Mouse (Mus musculus) kidney, postnatal 0 days (tissue): ENCODE measurements at regions not wholly inside any gene's neighbourhood (a gene's known extent, or its start where the extent isn't known, plus 50 kb on each side); places are given as distances from the start of the nearest gene placed in this dataset.
"Not testable (repeated sequence)": the region's sequence is repeated elsewhere in the genome, so short reads cannot be mapped to it uniquely, and the experiment has no call there.

Experiments used
- ATAC-seq: fragments of 200-750 bp; cut with Nextera tagmentation; replicated peaks from 2 replicates; pipeline ENCODE4 v1.8.0; 2017; ENCODE audit warnings: low read depth, moderate number of reproducible peaks, moderate TSS enrichment, moderate library complexity; ENCODE audit not compliant: low FRiP score
- DNase-seq: peaks from one replicate; pipeline ENCODE4 v3.0.0-alpha.2; 2016; ENCODE audit warnings: low spot score
- H3K27ac ChIP-seq: fragments of 300-500 bp; sonication (generic); 2 replicates; pipeline ENCODE4 v1.5.1; 2014; ENCODE audit warnings: mild to moderate bottlenecking
- H3K27me3 ChIP-seq: fragments of 300-500 bp; sonication (generic); 2 replicates; pipeline ENCODE4 v1.6.1; 2014; ENCODE audit warnings: low read length, mixed read lengths; ENCODE audit not compliant: insufficient read depth
- H3K36me3 ChIP-seq: fragments of 300-500 bp; sonication (generic); 2 replicates; pipeline ENCODE4 v1.6.1; 2014; ENCODE audit warnings: low read length, mixed read lengths; ENCODE audit not compliant: insufficient read depth
- H3K4me1 ChIP-seq: fragments of 300-500 bp; sonication (generic); replicated peaks from 2 replicates; pipeline ENCODE4 v1.6.1; 2014; ENCODE audit warnings: antibody characterized with exemption, low read length, mixed read lengths; ENCODE audit not compliant: insufficient read depth
- H3K4me2 ChIP-seq: fragments of 300-500 bp; sonication (generic); 2 replicates; pipeline ENCODE4 v1.6.1; 2014; ENCODE audit warnings: mild to moderate bottlenecking, low read length, moderate library complexity, mixed read lengths
- H3K4me3 ChIP-seq: fragments of 300-500 bp; sonication (generic); replicated peaks from 2 replicates; pipeline ENCODE4 v1.5.1; 2014; ENCODE audit warnings: low read depth, low read length
- H3K9ac ChIP-seq: fragments of 300-500 bp; sonication (generic); 2 replicates; pipeline ENCODE4 v1.6.1; 2014; ENCODE audit warnings: low read depth, low read length
- H3K9me3 ChIP-seq: fragments of 300-500 bp; sonication (generic); replicated peaks from 2 replicates; pipeline ENCODE4 v1.6.1; 2016; ENCODE audit warnings: low read length, inconsistent platforms, mixed read lengths
- CTCF ChIP-seq: IDR thresholded peaks from 2 replicates; pipeline ENCODE4 v1.5.1; 2016; ENCODE audit warnings: antibody characterized with exemption, low read depth, mild to moderate bottlenecking, moderate library complexity
- WGBS: fragments of 180-500 bp; shearing (Covaris S2); extraction: QIAGEN DNeasy Blood & Tissue Kit; methylation state at CpG from one replicate; pipeline ENCODE4 v1.1.7; 2014; 5-methylcytosine and 5-hydroxymethylcytosine counted together

DNA sequence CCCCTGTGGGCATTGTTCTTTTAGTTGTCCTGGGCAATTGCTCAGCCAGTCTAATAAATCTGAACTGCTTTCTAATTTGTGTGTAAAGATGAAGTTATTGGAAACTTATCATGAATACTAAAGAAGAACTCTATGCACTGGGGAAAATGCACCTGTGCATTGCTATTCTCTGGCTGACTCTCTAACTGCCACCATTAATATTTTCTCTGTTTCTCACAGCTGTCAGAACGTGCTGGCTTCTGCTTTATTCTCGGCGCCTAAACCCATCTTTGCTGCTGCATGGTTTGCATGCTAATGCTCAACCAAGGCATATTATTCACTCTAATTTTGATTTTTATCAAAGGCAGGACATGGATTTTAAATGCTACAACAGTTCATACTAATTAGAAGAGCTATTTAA, 128.9 kb upstream of the Gm527 start:
- WGBS = 85% methylated on average over 3 of the region's 3 CpGs
- no peak for DNase-seq

DNA sequence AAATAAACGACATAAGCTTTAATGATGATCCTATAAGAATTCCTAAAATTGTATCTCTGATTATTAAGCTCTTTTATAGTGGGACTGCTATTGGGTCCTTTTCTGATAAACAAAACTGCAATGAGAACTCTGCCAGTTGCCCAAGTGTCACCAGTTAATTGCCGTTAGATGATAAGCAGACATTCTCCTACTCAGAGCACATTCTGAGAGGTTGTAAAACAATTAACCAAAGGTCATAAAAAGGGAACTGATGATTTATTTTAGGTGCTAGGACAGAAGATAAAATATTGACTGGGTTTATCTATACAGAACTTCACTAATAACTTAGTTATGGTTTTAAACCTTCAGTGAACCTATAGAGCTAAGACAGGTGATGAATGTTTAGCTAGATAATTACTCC, 109.2 kb upstream of the Gm527 start:
- H3K9ac ChIP-seq, H3K4me3 ChIP-seq, ATAC-seq, H3K9me3 ChIP-seq, DNase-seq, H3K4me2 ChIP-seq, H3K27ac ChIP-seq, H3K4me1 ChIP-seq, H3K36me3 ChIP-seq, H3K27me3 ChIP-seq: not testable (repeated sequence)
- WGBS = 61% methylated on average over 2 of the region's 2 CpGs

More for the DNA sequence above, 128.9 kb upstream of the Gm527 start:
- Histone ChIP-seq H3K27ac (no peak overlapping the region), H3K4me2 (no peak overlapping the region), H3K4me3 (no peak overlapping the region), H3K9me3 (no peaks in the 10 kb centered on the region), H3K4me1 (no peaks in the 10 kb centered on the region), H3K9ac (no peak overlapping the region), H3K36me3 (no peaks in the 10 kb centered on the region), H3K27me3 (no peaks in the 10 kb centered on the region)
- TF ChIP-seq CTCF = no peak
- ATAC-seq = no peak

DNA sequence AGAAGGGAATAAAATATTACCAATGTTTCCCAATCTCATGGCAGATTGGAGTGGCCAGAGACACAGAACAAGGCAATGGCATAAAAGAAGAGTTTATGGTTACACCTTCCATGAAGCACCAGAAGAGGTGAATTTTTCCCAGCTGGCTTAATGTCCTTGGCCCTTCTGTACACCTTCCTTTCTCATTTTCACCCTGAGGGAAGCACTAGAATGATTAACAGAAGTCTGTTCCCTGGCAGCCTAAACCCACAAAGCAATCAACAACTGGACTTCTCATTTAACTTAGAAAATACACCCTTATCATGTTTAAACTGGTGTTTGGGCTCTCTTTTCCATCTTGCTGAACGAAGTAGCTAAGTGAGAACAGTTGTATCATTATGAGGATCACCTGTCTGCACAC, 107.6 kb upstream of the Gm527 start:
- H3K36me3 ChIP-seq = no peaks in the 10 kb centered on the region
- H3K9me3 ChIP-seq = no peaks in the 10 kb centered on the region
- H3K4me1 ChIP-seq = no peaks in the 10 kb centered on the region
- H3K27ac ChIP-seq = no peak overlapping the region
- H3K4me3 ChIP-seq = no peak overlapping the region
- no peak overlapping the region for H3K4me2 ChIP-seq
- no peak for TF ChIP-seq CTCF
- H3K9ac ChIP-seq = no peak overlapping the region
- no peaks in the 10 kb centered on the region for H3K27me3 ChIP-seq
- DNase-seq (no peak), ATAC-seq (no peak)
- WGBS = 56% methylated on average over 1 of the region's 1 CpGs

DNA sequence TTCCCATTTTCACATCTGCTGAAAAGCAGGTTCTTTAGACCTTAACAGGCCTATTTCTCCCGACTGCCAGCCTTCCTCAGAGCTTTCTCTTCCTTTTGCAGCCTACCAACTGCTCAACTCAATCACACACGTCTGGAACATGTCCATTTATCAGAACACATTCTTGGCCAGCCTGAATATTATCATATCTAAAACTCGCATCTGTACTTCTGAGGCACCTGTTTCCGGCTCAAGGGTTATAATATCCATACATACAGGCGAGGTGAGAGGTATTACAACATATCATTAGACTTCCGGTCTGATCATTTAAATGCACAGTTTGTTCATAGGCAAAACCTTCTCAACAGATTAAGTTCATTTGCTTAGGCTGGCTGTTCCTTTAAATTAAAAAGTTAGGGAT, 101.8 kb upstream of the Gm527 start:
- WGBS = 70% methylated on average over 6 of the region's 6 CpGs
- H3K9me3 ChIP-seq = no peaks in the 10 kb centered on the region
- H3K9ac ChIP-seq = no peak overlapping the region
- ATAC-seq (no peak), DNase-seq (no peak)
- TF ChIP-seq CTCF = no peak
- H3K4me2 ChIP-seq = no peak overlapping the region
- no peak overlapping the region for H3K4me3 ChIP-seq
- H3K4me1 ChIP-seq = no peaks in the 10 kb centered on the region
- no peaks in the 10 kb centered on the region for H3K27me3 ChIP-seq
- no peak overlapping the region for H3K27ac ChIP-seq
- no peaks in the 10 kb centered on the region for H3K36me3 ChIP-seq

DNA sequence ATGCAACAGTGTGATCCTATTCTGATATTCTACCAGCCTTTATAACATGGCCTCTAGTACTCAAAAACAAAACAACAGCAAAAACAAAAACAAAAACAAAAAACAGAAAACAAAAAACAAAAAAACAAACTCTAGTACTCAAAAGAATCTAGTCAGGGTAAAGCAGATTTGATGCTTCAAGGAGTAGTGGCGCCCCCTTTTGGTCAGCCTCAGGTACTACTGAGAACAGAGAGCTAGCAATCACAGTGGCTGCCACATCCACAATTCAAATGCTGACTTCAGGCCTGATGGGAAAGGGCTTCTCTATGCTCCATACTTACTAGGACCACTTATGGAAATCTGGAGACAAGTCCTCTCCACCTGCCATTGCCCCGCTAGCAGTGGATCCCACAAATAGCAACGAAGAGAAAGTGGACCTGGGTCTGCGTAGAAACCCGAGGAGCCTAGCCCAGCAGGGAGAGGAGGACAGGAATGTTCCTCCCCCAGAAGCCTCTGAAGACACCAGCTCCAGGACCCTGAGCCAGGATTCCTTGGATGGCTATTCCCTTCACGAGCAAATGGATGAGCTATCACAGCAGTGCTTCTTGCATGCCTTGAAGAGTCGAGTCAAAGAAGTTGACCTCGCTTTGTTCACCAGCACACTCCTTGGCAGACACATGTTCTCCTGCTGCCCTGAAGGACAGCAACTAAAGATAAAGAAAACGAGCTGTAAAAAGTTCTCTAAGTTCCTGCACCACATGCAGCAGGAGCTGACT, 100.5 kb upstream of the Gm527 start:
- no peaks in the 10 kb centered on the region for H3K4me1 ChIP-seq
- TF ChIP-seq CTCF = peak; percentile 70
- WGBS = 51% methylated on average over 9 of the region's 9 CpGs
- no peaks in the 10 kb centered on the region for H3K36me3 ChIP-seq
- no peak overlapping the region for H3K9ac ChIP-seq
- peak; percentile 42 for DNase-seq
- H3K4me3 ChIP-seq = no peak overlapping the region
- ATAC-seq = no peak
- no peaks in the 10 kb centered on the region for H3K27me3 ChIP-seq
- no peak overlapping the region for H3K4me2 ChIP-seq
- H3K9me3 ChIP-seq = no peaks in the 10 kb centered on the region
- H3K27ac ChIP-seq = no peak overlapping the region

- no peak overlapping the region for H3K9ac ChIP-seq
- no peak overlapping the region for H3K27ac ChIP-seq
- no peak overlapping the region for H3K4me3 ChIP-seq
- DNase-seq (no peak), ATAC-seq (no peak)
- no peaks in the 10 kb centered on the region for H3K27me3 ChIP-seq
- H3K36me3 ChIP-seq = no peaks in the 10 kb centered on the region
- no peak for TF ChIP-seq CTCF
- no peaks in the 10 kb centered on the region for H3K9me3 ChIP-seq
- H3K4me1 ChIP-seq = no peaks in the 10 kb centered on the region
- no peak overlapping the region for H3K4me2 ChIP-seq
- WGBS = 83% methylated on average over 5 of the region's 5 CpGs
Observed at GRCm38 (mm10) chr12:64820722-64821121, 97.0 kb upstream of the Gm527 start.

GRCm38 (mm10) chr12:64829662-64830249, 88.0 kb upstream of the Gm527 start:
- peak; percentile 79 for ATAC-seq
- WGBS = 8% methylated on average over 1 of the region's 1 CpGs
- H3K36me3 ChIP-seq = no peaks in the 10 kb centered on the region

More at GRCm38 (mm10) chr12:64829662-64830249, 88.0 kb upstream of the Gm527 start:
- H3K9ac ChIP-seq = no peak overlapping the region
- no peak overlapping the region for H3K27ac ChIP-seq
- H3K27me3 ChIP-seq = no peaks in the 10 kb centered on the region
- peak; percentile 88 for TF ChIP-seq CTCF
- no peaks in the 10 kb centered on the region for H3K4me1 ChIP-seq
- no peak overlapping the region for H3K4me3 ChIP-seq
- DNase-seq = peak; percentile 81
- H3K4me2 ChIP-seq = no peak overlapping the region
- no peaks in the 10 kb centered on the region for H3K9me3 ChIP-seq
